Mouse (Mus musculus) embryonic fibroblast, embryonic 13.5 days (primary cell): Measurements from ENCODE around the gene Kat8. TPM values are rescaled to one million over a fixed set of nuclear protein-coding genes. Genes with fewer than 3 reads are reported as not detected.

Experiments used
- H3K27ac ChIP-seq: 2 replicates; pipeline ENCODE4 v1.5.1; 2012; ENCODE audit warnings: low read length, control low read depth, inconsistent platforms; ENCODE audit not compliant: insufficient read depth
- H3K4me1 ChIP-seq: 2 replicates; pipeline ENCODE4 v1.6.1; 2011; ENCODE audit warnings: low read length; ENCODE audit not compliant: control insufficient read depth, insufficient read depth
- H3K4me3 ChIP-seq: 2 replicates; pipeline ENCODE4 v1.5.1; 2011; ENCODE audit warnings: mild to moderate bottlenecking, control low read depth, low read length; ENCODE audit not compliant: insufficient read depth
- CTCF ChIP-seq: IDR thresholded peaks from 2 replicates; pipeline ENCODE4 v1.5.1; 2011; ENCODE audit warnings: mild to moderate bottlenecking, control low read depth, low read length, moderate library complexity, borderline replicate concordance; ENCODE audit not compliant: insufficient read depth
- POLR2A ChIP-seq: IDR thresholded peaks from 2 replicates; pipeline ENCODE4 v1.6.1; 2011; ENCODE audit warnings: low read depth, mild to moderate bottlenecking, control low read depth, low read length, moderate library complexity
- polyA plus RNA-seq: library from polyadenylated mRNA; stranded (reverse); fragments of >200 nt; gene quantifications from 2 replicates; pipeline ENCODE4 v1.2.4, GENCODE M21; 2011; ENCODE audit warnings: low read depth; ENCODE audit not compliant: missing spikeins, insufficient read length

The Kat8 gene
- polyA plus RNA-seq, 1 experiment = 24.5 TPM

GRCm38 (mm10) chr7:127876467-127877348 lies 35.6 kb upstream of the Kat8 start, which contains the start of gene Zfp668:
Gene Zfp668, minus strand, starts transcription at chr7:127876828.
- H3K4me3 ChIP-seq = peak within 1 kb of the TSS; percentile 95
- peaks cover 3% of the 10 kb centered on the region; the same call in 1 of the 2 replicates for H3K4me1 ChIP-seq
- TF ChIP-seq CTCF (no peak), POLR2A (peak; percentile 83)

GRCm38 (mm10) chr7:127879301-127879700 lies 33.0 kb upstream of the Kat8 start:
- TF ChIP-seq CTCF (no peak), POLR2A (no peak)
- peaks cover 3% of the 10 kb centered on the region; the same call in 1 of the 2 replicates for H3K4me1 ChIP-seq
- no peak overlapping the region for H3K4me3 ChIP-seq
- H3K27ac ChIP-seq = no peak overlapping the region

More at GRCm38 (mm10) chr7:127876467-127877348, 35.6 kb upstream of the Kat8 start, which contains the start of gene Zfp668:
- peak within 1 kb of the TSS; percentile 86 for H3K27ac ChIP-seq

GRCm38 (mm10) chr7:127880431-127880830 lies 31.9 kb upstream of the Kat8 start:
- Histone ChIP-seq H3K4me3 (no peak overlapping the region), H3K27ac (no peak overlapping the region), H3K4me1 (peaks cover 3% of the 10 kb centered on the region; the same call in 1 of the 2 replicates)
- TF ChIP-seq CTCF (no peak), POLR2A (no peak)

GRCm38 (mm10) chr7:127885951-127886350 lies 26.4 kb upstream of the Kat8 start:
- H3K27ac ChIP-seq = no peak overlapping the region
- TF ChIP-seq POLR2A = no peak
- TF ChIP-seq CTCF = no peak
- H3K4me3 ChIP-seq = no peak overlapping the region

GRCm38 (mm10) chr7:127886551-127886950 lies 25.8 kb upstream of the Kat8 start:
- no peak overlapping the region for H3K27ac ChIP-seq
- no peak overlapping the region for H3K4me3 ChIP-seq
- TF ChIP-seq CTCF (no peak), POLR2A (no peak)
- no peaks in the 10 kb centered on the region for H3K4me1 ChIP-seq

More at GRCm38 (mm10) chr7:127885951-127886350, 26.4 kb upstream of the Kat8 start:
- no peaks in the 10 kb centered on the region for H3K4me1 ChIP-seq

GRCm38 (mm10) chr7:127887191-127887590 lies 25.1 kb upstream of the Kat8 start:
- no peaks in the 10 kb centered on the region for H3K4me1 ChIP-seq
- no peak for TF ChIP-seq CTCF
- no peak for TF ChIP-seq POLR2A
- no peak overlapping the region for H3K27ac ChIP-seq
- no peak overlapping the region for H3K4me3 ChIP-seq

GRCm38 (mm10) chr7:127887781-127888180 lies 24.5 kb upstream of the Kat8 start:
- TF ChIP-seq CTCF = no peak
- no peak for TF ChIP-seq POLR2A
- Histone ChIP-seq H3K27ac (no peak overlapping the region), H3K4me3 (no peak overlapping the region), H3K4me1 (no peaks in the 10 kb centered on the region)

GRCm38 (mm10) chr7:127888821-127889220 lies 23.5 kb upstream of the Kat8 start:
- Histone ChIP-seq H3K4me3 (no peak overlapping the region), H3K27ac (no peak overlapping the region), H3K4me1 (no peaks in the 10 kb centered on the region)
- TF ChIP-seq CTCF (no peak), POLR2A (no peak)

GRCm38 (mm10) chr7:127890798-127891197 lies 21.5 kb upstream of the Kat8 start, which contains the start of gene Prss53:
Gene Prss53, minus strand, starts transcription at chr7:127890970.
- no peak for TF ChIP-seq CTCF
- TF ChIP-seq POLR2A = no peak
- Histone ChIP-seq H3K27ac (no peak within 1 kb of the TSS), H3K4me3 (no peak within 1 kb of the TSS), H3K4me1 (no peaks in the 10 kb centered on the region)

- no peak overlapping the region for H3K27ac ChIP-seq
These were observed 17.8 kb upstream of the Kat8 start for GRCm38 (mm10) chr7:127894480-127894879.

More at GRCm38 (mm10) chr7:127894480-127894879, 17.8 kb upstream of the Kat8 start:
- Histone ChIP-seq H3K4me1 (no peaks in the 10 kb centered on the region), H3K4me3 (peak overlapping the region; percentile 64)
- TF ChIP-seq POLR2A = no peak
- TF ChIP-seq CTCF = no peak
